Mouse (Mus musculus): ENCODE results near the gene Timmdc1.
A peak's percentile ranks its signal among the peaks of the same experiment; 100 is the strongest.

The Timmdc1 gene

DNA sequence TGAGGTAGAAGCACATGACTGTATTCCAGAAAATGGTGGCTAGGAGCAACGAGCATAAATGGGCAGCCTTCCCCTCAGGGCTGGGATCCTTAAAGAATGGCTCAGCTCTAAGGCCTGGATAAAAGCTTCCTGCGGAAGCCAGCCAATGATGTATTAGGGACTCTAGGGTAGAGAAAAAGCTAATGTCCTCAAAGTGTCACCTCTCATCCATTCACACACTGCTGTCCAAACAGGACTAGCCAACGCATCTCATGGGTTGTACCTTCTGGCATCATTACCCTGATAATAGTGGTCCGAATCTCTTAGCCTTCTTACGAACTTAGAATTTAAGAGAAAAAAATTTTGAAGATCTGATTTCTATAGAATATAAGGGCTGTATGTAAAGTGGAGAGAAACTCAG lies 59.2 kb downstream of the Timmdc1 start:
- no peak for DNase-seq (ENCODE audit: low read depth)

DNA sequence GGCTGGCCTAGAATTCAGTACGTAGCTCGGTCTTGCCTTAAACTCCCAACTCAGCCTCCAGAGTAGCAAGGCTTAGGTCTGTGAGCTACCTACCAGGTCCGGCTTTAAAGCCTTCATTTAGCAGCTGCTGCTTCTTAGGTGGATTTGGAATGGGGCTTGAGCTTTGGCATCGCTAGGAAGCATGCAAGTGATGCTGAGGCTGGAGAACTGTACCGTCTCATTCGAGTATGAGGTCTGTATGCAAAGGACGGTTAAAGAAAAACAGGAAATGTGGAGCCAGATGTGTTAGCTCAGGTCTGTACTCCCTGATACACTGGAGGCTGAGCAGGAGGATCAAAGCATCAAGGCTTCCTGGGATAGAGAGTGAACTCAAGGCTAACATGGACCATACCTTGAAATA lies 60.3 kb downstream of the Timmdc1 start:
- DNase-seq (ENCODE audit: low read depth), result no peak

DNA sequence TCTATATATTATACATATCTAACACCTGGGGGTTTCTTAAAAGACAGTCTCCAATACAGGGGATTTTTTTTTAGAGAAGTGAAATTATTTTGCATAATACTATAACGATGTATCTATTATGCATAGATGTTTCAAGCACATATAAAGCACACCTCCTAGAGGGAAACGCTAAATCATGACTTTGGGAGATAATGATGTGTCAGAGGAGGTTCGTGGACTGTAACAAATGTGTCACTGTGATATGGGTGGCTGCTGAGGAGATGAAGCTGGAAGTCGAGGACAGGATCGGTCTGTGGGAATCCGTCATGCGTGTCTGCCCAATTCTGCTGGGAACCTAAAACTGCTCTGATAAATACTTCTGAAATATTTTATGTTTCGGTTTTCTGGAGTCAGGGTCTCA lies 60.7 kb downstream of the Timmdc1 start:
- no peak for DNase-seq (ENCODE audit: low read depth)

DNA sequence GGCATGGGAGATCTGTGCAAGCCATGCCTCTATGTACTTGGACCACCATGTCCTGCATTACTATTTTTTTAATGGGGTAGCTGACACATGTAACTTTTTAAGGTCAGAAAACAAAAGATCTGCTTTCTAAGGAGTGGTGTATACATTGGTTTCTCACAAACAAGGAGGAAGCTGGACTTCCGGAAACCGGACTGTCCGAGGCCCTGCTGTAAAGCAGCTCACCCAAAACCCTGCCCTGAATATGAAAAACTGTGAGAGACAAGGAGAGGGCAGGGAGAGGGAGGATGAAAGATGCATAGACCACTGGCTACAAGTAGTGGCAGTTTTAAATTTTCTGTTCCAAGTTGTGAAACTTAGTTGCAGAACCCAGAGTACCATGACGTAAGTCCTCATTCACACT lies 62.5 kb downstream of the Timmdc1 start:
- DNase-seq (ENCODE audit: low read depth), result no peak

DNA sequence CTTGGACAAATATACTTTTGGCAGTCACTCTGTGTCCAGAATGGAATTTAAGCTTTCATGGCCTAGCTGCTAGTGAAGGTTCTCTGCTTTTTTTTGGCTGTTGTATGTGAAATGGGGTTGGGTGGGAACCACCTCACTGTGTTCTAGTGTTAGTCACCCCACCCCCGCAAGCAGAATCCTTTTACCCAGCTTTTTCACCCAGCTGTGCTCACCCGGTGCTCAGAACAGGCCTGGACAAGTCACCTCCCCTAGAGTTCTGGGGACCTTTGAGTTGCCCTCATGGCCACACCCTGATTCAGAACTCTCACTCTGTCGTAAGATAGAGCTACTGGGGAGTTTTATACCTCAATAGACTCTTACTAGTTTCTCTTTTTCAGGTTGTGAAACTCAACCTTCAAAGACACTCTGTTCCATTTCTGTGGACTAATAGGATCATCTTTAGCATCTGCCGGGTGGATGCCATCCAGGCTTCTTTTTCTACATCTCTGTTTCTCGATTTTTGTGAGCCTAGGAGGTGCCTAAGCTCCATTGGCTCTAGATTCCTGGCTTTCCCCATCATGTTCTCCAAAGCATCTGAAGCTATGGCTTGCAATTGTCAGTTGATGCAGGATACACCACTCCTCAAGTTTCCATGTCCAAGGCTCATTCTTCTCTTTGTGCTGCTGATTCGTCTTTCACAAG lies 63.7 kb downstream of the Timmdc1 start:
- no peak for DNase-seq (ENCODE audit: low read depth)

DNA sequence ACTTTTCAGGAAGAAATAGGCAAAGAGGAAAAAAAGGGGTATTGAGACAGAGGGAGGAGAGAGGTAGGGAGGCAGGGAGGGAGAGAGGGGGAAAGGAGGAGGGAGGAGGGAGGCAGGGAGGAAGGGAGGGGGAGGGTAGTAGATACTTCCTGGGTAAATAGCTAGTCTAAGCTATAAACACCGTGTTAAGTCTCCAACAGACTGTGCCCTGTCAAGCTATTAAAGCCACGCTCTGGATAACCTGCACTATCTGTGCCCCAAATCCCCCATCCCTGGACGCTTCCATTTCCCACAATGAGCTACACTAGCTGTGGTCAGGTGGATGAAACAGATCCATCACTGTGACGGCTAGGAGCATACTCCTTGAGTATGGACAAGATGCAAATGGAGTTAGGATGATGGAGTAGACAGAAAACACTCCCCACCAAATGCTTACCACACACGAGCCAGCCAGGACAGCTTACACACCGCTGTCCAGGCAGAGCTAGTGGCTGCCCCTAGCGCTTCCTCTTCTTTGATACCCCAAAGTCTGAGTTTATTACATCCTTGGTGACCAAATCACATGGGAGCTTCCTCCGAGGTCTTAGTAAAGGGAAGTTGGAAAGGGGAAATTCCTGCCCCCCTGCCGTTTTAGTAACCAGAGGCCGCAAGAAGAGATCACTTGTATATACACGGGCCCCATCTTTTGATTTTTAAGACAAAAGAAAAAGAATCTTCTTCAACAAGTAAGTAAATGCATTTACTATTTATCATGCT lies 65.5 kb downstream of the Timmdc1 start:
- no peak for DNase-seq (ENCODE audit: low read depth)

DNA sequence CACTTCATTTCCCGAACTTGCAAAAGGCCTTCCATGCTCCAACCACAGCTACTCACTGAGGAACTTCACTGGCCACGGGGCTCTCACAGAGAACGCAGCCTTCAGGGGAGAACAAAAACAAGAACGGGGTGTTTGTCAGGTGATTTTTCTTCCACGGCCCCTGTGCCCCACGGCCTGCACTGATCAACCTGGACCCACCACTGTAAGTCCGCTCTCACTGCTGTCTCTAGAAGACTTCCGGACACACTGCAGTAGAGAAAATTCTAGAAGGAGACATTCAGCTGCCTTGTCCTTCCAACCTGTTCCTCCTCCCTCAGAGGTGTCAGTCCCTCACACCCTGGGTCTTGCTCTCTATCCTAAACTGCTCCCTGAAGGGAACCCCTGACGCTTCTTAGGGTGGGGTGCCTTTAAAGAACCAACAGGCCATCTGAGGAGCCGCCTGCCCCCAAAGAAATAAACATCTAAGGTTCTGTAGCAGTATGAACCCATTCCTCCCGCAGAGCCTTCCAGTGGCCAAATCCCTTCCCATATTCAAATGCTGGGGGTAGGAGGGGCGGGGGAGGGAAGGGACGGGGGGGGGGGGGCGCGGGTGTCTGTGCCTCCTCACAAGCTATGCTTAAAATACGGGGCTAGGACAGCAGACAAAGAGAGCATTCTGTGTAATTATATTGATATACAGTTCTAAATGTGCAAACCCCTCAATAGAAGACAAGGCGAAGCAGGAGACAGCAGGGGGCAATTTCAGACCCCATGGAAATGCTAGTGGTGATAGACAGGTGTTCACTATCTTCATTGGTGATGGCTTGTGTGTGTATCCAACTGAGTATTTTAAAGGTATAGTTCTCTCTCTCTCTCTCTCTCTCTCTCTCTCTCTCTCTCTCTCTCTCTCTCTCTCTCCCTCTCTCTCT lies 66.7 kb downstream of the Timmdc1 start, which contains the start of gene Cd80:
Cd80 (plus strand) TSS at position 51 of the 908 bp plus-strand sequence.
- DNase-seq (ENCODE audit: low read depth), result no peak

DNA sequence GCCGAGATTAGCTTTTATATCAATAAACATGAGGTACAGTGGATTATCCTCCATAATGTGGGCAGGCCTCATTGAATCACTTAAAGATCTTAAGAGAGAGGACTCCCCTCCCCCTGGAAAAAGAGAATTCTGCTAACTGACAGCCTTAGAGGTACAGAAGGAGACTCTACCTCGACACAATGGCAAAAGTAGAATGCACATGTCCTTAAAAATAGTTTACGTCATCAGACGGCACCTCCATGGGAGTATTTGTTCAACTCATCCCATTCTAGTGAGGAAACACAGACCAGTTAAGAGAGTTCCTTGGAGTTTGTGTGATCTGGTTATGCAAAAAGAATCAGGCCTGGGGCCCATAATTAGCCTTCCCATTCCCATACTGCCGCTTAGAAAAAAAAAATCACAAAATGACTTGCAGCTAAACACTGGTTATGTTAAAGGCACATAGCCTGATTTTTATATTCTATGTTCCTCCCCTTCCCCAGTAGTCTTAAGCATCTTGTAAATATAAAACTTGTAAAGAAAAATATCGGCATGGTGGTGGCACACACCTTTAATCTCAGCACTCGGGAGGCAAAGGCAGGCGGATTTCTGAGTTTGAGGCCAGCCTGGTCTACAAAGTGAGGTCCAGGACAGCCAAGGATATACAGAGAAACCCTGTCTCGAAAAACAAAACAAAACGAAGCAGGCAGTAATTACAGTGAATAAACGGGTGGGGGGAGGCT lies 67.8 kb downstream of the Timmdc1 start:
- DNase-seq (ENCODE audit: low read depth), result no peak

DNA sequence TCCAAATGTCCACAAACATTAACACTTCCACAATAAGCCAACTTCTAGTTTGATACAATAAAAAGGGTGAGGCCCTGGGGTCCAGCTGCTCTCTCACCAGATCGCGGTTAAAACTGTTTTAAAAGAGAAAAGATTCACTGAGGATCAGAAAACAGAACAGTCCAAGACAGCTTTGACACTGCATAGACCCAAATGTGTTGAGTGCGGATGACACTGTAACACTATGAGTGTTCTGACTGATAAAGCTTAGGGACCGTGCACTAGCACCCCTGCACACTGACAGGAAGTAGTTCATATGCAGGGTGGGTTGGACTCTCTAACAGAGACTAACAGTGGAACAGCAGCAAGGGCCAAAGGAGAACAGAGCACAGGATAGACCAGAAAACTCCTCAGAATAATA lies 68.5 kb downstream of the Timmdc1 start:
- DNase-seq (ENCODE audit: low read depth), result no peak

DNA sequence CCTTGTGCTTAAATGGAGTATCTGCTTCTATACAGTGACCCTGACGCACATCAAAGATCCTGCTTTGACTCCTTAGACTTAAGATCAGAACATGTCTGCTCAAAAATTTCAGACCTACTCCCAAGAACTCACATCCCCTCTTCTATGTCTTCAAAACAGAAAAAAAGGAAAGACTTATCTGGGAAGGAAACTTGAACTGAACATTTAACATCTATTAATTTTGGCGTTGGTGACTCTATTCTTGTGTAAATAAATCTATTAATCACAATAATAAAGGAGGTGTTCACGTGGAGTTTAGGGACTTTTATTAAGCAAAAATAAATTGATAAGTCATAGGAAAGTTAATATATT lies 69.3 kb downstream of the Timmdc1 start:
- no peak for DNase-seq (ENCODE audit: low read depth)

DNA sequence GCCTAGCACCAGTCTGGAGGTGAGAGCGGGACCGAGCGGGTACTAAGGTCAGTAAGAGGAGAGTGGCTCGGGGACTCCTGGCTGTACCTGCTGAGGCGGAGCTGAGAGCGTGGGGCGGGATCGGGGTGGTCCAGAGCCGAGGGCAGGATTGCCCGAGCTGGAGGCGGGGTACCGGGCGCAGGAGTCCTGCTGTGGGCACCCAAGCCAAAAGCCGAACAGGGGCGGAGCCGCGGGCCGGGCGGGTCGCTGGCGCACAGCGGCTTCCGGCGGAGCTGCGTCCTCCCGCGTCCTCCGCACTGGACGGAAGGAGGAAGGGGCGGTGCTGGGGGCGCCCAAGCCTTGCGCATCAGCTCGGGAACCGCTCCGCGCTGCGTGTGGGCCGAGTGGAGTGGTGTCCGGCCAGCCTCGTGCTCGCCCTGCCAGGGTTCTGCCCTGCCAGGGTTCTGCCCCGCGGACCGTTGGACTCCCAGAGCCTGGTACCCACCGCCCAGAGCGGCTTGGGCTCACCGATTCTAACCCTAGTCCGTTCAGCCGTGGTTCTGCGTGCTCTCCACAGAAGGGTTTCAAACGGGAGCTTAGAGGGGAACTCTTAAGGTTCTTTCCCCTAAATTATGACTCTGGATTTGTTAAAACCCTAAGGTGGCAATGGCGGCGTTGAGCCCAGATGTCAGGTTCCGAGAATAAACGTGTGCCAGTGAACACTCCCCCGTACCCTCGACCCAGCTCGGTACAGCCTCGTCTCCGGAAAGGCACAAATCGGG lies 69.8 kb downstream of the Timmdc1 start, which contains the start of gene Adprh:
Adprh (minus strand) TSS at position 262 of the 761 bp plus-strand sequence.
- peak; percentile 74 for DNase-seq (ENCODE audit: low read depth)

DNA sequence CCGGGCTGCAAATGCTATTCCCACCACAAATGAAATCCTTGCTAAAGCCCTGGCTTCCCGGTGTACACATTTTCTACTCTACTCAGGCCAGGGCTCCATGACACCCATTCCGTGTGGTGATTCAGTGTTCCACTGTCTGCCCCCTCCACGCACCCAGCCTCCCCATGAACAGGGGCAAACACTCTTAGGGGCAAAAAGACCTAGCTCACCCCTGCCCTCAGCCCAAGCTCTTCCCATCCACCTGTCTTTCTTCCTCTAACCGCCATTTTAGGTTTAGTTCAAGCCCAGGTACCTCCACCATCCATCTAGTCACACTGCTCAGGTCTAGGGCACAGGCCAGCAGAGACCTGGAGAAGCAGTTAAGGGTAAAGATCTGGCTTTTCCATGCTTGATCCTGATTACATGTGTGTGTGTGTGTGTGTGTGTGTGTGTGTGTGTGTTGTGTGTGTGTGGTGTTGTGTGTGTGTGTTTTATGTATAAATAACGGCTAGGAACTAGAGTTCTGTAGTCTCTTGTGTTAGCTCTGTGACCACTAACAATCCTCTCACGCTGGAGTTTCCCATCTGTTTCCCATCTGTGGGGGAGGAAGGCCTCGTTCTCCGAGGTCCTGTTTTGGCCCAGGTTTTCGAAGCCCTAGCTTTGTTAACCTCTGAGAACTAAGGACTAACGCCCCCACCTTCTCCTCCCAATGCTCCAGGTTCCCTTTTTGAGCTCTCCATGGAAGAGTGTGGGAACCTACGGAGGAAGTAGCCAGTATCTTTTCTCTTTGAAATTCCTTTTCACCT lies 70.8 kb downstream of the Timmdc1 start:
- DNase-seq (ENCODE audit: low read depth), result no peak

DNA sequence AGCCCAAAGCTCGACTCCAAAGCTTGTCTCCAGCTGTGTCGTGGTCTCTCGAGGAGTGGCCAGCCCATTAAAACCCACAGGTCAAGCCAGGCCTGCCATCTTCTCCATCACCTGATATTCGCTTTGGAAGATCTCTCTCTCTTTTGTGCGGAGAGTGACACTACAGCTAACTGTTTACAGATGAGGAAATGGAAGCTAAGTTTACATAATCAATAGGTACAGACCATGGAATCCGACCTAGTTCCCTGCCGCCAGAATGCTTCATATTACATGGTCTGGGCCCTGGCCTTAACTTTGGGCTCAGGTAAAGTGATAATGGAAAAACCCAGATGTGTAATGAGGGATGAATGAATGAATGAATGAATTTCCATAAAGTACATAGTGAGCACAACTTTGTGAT lies 71.8 kb downstream of the Timmdc1 start:
- no peak for DNase-seq (ENCODE audit: low read depth)

DNA sequence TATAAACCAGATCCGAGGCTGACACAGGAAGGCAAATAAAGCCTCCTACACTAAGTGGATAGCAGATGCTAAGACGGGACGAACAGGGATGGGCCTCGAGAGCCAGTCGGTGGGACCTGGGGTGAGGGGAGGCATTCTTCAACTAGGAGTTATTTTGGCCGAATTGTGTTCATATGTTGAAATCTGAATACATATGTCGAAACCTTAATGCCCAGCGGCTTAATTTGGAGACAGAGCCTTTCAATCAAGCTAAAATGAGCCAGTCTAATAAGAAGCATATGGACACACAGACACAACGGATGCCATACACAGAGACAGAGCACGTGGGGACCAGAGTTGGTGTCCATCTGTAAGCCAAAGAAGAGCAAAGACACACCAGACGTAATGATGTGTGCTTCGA lies 74.0 kb downstream of the Timmdc1 start:
- DNase-seq (ENCODE audit: low read depth), result no peak

All from c-Kit-positive CD71-positive TER-119-negative erythroid progenitor cells, embryonic 14.5 days (primary cell).